Mouse (Mus musculus) ES-E14 (cell line): ENCODE measurements around the gene Rps29.

ENCODE experiments used
- CHD2 ChIP-seq: IDR thresholded peaks from 2 replicates; pipeline ENCODE4 v1.6.1; 2014; ENCODE audit warnings: mild to moderate bottlenecking, low read depth, low read length, inconsistent platforms
- HCFC1 ChIP-seq: IDR thresholded peaks from 2 replicates; pipeline ENCODE4 v1.6.1; 2012; ENCODE audit warnings: low read length, inconsistent platforms, borderline replicate concordance; ENCODE audit not compliant: insufficient read depth

GRCm38 (mm10) chr12:69158366-69158764 lies 621 bp downstream of the Rps29 start:
- no peak for TF ChIP-seq HCFC1
- no peak for TF ChIP-seq CHD2
